Mouse (Mus musculus) frontal cortex, postnatal 14 days (tissue): ENCODE measurements around the gene Asb18.

ENCODE experiments used
- DNase-seq, 2 experiments: peaks; one replicate each; pipeline ENCODE4 v3.0.0; 2022; ENCODE audit warnings: low spot score in 2 of 2

Gene Asb18

DNA sequence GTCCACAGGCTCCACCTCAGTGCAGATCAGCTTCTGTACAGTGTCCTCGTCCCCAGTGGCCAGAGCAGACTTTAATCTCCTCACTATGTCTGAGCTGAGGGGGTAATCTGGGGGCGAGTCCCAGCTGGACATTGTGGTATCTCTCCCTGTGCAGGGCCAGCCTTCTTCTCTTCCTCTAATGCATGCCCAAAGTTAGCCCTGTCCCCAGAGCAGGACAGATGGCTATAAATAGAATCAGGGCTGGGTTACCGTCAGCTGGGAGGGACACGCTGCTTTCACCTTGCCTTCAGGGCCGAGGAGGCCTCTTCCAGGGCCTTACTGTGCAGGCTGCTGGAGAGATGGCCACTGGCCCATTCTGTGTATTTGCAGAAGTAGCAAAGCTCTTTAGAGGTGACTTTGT, at the start of gene Asb18:
Gene Asb18, minus strand, starts transcription at position 221 of the 400 bp plus-strand sequence.
- no peak for DNase-seq

DNA sequence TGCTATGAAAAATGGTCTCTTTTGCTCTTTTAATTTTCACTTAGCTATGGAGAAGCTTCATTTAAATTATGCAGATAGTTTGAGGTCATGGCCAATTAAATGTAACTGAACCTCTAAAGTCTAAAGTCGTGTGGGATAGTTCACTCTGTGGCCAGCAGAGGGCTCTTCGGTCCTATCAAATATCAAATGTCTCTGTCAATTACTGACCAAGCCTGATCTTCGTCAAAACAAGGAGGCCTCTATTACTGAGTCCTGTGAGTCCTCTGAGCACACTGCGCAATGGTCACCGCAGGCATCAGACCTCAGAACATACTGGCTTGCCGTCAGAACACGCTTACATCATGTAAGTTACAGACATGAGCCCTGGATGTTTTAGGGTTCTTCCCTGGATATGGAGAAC, 46.1 kb upstream of the Asb18 start:
- peak; percentile 29 to 65 for DNase-seq

DNA sequence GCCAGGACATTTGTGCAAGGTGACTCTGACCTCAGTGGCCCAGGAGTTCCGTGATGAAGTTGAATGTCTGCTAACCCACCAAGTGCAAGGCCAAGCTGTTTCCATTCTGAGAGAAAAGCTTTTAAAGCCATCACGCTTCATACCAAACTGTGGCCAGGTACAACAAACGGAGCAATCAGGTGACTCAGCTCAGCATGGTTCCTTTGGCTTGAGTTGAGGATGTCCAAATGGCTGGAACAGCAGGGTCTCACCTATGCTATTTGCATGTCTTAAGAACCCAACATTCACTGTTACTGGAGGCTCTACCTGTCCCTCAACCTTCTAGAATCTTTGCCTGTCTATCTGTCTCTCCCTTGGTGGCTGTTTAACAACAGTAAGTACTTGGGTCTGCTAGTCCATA, 45.6 kb upstream of the Asb18 start:
- no peak for DNase-seq

DNA sequence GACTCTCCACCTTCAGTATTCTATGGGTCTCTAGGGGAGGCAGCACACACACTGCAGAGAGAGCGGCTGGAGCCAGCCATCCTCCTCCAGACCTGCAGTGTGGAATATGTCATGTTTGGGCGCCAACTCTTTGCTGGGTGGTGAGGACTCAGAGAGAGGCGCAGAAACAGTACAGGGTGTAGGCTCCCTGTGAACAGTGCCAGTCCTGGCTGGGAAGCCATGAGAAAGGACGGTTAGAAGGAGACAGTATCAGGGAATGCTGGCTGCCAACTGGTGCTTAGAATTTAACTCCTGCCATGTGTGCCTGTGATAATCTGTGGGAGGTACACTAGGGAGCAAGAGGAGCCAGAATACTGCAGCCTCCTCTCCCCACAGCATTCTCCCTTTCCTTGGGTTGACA, 40.5 kb upstream of the Asb18 start:
- peak; percentile 20 to 22 for DNase-seq

- peak in 1 of 2 experiments; percentile 27 for DNase-seq
Measured at GRCm38 (mm10) chr1:90051347-90051746, 36.9 kb upstream of the Asb18 start.

GRCm38 (mm10) chr1:90050046-90050739, 35.7 kb upstream of the Asb18 start:
- no peak for DNase-seq

DNA sequence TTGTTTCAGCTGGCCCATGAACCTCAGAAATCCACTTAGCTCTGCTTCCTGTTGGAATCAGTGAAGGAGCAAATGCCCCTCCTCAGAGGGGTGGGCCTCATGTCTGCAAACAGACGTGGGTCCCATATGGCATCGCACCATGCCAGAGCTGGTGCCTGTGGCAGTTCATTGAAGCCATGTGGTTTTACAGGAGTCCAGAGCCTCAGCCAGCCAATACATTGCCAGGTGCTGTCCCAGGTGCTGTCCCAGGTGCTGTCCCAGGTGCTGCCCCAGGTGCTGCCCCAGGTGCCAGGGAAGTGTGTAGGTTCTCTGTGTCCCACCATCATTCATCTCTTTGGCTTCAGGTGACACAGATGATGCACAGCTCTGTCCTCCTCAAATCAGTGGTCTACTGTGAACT, 13.8 kb upstream of the Asb18 start:
- no peak for DNase-seq

GRCm38 (mm10) chr1:90026945-90027344, 12.5 kb upstream of the Asb18 start:
- DNase-seq: no peak

DNA sequence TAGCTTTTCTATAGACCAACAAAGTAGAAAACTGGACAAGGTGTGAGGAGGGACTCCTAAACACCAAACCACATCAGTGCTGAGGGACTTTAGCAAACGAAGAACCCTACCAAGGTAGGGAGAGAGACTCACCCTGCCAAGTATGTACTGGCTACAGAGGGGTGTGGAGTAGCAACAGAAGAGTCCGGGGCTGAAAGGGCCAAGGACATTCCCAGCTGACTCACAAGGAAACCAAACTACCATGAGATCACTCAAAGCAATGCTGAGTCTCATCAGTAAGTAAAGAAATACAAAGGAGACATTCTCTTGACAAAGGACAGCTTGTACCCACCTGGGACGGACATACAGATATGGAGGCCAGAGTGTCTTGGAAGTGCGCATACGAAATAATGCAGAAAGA, 5.9 kb upstream of the Asb18 start:
- DNase-seq: no peak

DNA sequence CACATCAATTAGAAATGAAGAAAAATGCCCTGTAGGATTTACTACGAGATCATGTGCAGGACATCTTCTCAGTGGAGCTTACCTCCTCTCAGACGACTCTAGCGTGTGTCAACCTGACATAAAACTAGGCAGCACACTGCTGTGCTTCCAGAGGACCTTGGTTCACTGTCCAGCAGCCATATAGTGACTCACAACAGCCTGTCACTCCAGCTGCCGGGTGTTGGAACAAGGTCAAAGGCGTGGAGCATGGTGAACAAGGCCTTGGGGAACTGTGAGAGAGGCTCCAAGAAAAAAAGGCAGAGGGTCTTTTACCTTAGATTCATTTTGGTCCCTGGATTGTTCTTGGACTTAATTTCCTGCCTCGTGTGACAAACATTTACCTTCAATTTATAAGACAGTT, 3.6 kb upstream of the Asb18 start:
- no peak for DNase-seq

DNA sequence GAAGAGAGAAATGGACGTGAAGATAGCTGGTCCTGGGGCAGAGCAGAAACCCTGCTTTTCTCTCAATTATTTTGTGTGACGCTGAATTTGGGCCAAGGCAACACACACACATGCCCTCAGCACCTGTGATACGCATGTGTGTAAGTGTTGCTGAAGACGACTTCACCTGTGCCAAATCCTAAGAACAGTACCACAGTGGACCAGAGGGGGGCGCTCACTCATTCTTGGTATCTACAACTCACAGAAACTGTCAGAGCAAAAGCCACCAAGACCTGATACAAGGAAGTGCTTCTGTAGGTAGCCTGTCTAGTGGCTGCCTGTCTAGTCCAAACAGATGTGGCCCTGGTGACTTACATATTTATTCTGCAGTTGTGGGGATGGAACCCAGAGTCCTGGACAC, 1.2 kb downstream of the Asb18 start:
- no peak for DNase-seq

DNA sequence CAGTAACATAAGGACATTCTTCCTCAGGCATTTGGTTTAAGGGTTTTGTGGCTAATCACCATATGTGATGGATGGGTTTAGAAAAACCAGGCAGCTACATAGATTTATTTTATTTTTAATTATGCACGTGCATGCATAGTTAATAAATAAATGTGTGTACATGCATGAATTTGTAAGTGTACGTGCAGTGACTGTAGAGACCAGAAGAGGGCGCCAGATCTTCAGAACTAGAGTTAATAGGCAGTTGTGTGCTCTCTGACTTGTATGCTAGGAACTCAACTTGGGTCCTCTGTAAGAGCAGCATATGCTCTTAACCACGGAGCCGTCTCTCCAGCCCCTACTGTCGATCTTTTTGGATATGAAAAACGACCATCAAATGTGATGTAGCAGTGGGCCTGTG, 1.6 kb downstream of the Asb18 start:
- DNase-seq: no peak

DNA sequence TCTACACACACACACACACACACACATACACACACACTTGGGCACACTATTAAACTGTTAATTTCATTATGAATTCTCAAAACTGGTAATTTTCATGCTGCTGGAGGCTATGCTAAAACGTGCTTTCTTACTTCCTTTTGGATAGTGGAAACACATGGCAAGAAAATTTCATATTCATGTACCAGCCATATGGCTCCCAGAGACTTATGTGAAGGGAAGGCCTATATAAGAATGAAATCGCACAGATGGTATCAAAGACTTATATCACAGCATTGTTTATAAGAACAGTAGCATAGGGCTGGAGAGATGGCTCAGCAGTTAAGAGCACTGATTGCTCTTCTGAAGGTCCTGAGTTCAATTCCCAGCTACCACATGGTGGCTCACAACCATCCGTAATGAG, 2.3 kb downstream of the Asb18 start:
- DNase-seq: no peak

GRCm38 (mm10) chr1:90010077-90010476, 4.4 kb downstream of the Asb18 start:
- DNase-seq: no peak

DNA sequence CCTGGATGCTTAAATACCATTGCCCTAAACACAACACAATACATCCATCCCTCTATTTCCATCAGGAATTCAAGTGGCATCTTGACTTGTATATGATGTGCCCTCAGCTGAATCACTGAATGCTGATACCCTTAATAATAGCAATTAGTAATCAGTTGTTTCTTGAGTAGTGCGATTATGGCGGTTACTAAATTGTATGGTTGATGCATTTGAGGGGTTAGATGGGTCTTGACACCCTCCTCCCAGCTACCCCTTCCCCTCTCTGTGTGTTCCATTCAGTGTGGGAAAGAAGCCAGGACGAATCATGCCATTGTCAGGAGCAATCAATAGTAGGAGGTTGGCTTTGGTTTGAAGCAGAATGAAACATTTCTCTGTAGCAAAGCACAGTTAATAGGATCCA, 5.3 kb downstream of the Asb18 start:
- DNase-seq: no peak

DNA sequence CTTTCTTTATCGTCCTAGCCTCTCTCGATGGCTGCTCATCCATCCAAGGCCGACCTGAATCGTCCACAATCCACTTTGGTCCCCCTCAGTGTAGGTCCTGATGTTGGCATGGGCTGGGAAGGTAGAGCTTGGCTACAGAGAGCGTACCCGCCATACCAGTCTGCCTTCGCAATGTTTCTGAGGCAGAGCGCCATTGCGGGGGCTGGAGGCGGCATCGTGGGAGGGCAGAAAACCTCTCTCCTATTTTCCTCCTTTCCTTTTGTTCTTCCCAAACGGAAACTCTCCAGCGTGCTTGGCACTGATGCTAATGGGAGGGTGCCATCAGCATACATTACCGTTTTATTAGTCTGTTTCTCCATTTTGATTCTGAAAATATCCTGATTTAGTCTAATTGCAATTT, 7.8 kb downstream of the Asb18 start:
- peak in 1 of 2 experiments; percentile 25 for DNase-seq

DNA sequence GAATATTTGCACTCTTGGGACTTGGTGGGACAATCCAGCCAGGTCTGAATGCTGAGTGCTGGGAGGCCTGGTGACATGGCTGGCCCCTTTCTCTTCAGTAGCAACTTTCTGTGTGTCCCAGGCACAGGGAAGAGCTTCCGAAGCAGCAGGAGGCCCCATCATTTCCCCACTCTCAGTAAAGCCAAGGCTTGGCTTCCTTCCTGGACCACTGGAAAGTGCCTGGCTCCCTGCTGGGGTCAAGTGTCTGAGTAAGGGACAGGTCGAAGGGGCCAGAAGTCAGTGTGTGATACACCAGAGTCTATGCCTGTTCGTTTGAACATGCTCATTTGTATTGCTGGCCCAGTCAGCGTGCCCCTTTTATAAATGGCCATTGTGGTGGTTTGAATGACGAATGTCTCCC, 13.5 kb downstream of the Asb18 start:
- DNase-seq: no peak

- DNase-seq: no peak
Measured at GRCm38 (mm10) chr1:89999858-90000257, 14.6 kb downstream of the Asb18 start.

GRCm38 (mm10) chr1:89998696-89999095, 15.8 kb downstream of the Asb18 start:
- DNase-seq: no peak

DNA sequence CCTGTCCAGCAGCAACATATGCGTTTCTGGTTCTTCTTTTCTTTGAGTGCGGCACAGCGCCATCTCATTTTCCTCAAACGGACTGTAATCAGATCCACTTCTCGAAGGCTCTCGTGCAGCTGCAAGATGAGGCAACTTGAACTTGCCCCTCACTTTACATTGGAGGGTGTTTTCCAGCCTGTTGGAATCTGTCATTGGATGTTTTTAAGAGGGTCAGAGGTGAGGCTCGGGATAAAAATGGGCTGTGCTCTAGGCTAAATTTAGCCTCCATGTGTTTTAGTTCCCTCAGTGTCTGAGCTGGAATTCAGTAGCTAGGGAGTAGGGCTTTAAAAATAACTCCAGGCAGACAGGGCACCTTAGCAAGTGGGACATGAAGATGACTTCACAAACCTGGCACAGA, 16.4 kb downstream of the Asb18 start:
- DNase-seq: no peak

- no peak for DNase-seq
Measured at GRCm38 (mm10) chr1:89992256-89992655, 22.2 kb downstream of the Asb18 start.

DNA sequence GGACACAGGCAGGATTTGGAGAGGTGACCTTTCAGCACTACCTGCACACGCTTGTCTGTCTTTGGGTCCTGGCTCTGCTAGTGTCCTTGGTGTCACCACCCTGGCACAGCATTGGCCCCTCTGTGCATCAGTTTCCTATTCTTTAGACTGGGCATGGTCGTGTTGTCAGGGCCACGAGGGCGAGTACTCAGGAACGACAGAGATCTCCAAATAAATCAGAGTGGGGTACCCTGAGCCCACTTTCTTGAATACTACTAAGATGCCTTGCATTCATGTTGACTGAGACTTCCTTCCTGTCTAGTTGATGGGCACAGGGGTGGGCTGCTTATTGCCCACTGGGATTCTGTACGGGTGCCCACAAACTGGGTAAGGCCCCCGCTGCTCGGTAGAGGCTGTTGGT, 37.2 kb downstream of the Asb18 start:
- no peak for DNase-seq

GRCm38 (mm10) chr1:89976411-89976810, 38.1 kb downstream of the Asb18 start:
- no peak for DNase-seq

DNA sequence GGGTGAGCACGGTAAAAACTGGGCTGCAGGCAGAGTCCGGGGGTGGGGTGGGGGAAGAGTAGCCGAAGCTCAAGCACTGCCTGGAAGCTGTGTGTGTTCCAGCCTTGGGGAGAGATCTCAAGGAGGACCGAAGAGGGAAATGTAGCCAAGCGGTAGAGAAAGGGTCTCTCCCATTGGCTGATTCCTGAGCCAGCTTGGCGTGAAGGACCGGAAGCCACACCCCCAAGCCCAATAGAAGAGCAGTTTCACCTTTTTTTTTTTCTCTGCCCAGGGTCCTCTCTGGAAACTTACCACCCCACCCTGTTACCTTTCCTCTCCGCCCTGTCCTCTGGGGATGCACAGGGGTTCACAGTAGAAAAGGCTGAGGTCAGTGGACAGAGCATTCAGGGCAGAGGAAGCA, 39.9 kb downstream of the Asb18 start:
- DNase-seq: no peak
